Mouse (Mus musculus): ENCODE measurements at regions not wholly inside any gene's neighbourhood (a gene's known extent, or its start where the extent isn't known, plus 50 kb on each side); places are given as distances from the start of the nearest gene placed in this dataset.

GRCm38 (mm10) chr9:41565784-41566183 lies 404.3 kb upstream of the Ubash3b start:
- no peak for DNase-seq (ENCODE audit: low spot score)

DNA sequence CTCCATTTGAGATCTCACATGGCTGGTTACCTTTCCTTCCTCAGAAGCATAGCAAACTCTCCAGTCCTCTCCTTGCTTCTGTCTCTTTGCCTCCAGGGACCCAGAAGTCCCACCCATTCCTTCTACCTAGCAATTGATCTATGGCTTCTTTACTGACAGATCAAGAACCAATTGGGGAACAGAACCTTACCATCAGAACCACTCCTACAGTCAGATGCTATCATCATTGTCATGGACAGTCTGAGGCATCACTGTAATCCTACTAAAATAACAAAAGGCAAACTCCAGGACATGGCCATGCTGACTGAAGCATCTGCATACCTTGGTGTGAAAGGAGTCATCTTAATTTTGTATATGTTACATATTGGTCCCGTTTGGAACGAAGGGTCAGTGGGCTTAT lies 401.9 kb upstream of the Ubash3b start:
- no peak for DNase-seq (ENCODE audit: low spot score)

DNA sequence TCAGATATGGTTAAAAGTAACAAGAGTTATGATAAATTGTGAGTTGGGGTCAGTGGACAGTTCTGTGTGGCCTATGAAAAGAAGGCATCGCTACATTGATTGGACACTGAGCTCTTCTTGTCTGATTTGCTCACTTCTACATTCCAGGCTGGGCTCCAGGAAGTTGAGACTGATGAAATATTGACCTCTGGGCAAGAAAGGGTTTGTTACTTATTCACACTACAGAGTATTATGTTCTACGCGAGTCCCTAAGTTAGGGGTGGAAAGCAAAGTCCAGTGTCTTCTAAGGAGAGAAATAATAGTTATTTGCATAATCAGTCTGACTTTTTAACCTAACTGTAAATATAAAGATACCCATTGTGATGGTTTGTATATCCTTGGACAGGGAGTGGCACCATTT lies 397.0 kb upstream of the Ubash3b start:
- no peak for DNase-seq (ENCODE audit: low spot score)

DNA sequence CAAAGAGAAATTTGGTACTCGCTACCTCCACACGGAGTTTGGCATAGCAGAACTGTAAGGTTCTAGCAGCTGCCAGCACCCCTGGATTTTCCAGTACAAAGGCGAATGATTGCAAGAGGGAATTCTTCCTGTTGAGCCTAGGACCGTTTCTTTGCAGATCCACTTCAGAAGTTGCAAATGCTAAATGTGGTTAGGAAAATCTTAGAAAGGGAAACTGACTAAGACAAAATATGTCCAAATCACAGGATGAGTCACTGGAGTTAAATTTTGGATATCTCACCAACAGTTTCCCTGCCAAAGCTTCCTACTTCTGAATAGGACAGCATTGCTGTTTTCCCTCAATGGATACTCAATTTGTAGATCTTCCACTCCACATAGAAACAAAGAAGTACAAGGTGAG lies 395.4 kb upstream of the Ubash3b start:
- no peak for DNase-seq (ENCODE audit: low spot score)

DNA sequence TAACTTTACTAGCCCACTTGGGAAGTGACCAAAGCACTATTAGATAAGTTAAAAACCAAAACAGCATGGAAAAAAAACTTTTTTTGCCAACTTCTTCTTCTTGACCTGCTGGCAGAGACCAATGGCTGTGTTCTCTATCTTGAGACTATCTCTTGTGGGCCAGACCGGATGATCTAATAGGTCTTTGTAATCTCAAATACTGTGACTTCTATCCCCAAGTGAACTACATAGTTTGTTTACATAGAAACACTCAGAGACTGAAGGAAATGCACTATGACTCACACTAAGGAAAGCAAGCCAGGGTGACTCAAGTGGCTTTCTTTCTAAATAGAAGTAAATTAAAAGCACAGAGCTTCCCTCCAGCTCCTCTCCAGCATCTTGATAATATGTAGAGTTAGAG lies 384.3 kb upstream of the Ubash3b start:
- no peak for DNase-seq (ENCODE audit: low spot score)

DNA sequence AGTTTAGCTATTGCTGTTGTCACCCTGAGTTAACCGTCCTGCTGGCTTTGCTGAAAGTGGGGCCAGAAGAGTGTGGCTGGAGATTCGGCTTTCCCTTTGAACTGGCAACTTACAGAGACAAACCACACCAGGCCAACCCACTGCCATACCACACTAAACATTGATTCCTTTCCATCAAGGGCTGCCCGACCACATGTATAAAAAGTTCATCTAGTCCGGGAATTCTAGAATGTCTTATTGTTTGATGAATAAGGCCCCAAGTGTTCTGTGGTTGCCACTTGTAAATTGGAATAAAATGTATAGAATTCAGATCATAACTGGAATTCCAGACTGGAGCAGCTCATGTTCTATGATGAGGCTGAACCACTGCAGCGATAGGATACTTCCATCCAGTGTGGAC lies 381.0 kb upstream of the Ubash3b start:
- no peak for DNase-seq (ENCODE audit: low spot score)

GRCm38 (mm10) chr9:41541327-41541726 lies 379.8 kb upstream of the Ubash3b start:
- DNase-seq (ENCODE audit: low spot score) = no peak

DNA sequence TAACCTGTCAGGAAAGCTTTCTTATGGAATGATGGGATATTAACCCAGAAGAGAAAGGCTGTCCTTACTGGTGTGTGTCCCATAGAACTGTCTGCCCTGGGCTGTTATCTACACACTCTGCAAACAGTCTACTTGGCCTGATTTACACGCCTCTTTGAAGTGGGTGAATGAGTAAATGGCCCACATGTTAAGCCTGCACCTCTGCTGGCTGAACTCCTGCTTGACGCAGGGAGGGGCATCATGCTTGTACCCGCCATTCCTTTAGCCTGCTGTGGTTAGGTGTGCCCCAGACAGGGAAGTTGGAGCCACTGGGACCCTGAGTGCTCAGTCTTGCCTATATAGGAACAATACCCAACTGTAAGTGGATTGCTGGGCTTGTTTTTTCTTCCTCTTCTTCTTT lies 371.3 kb upstream of the Ubash3b start:
- no peak for DNase-seq (ENCODE audit: low spot score)

GRCm38 (mm10) chr9:41532290-41532689 lies 370.8 kb upstream of the Ubash3b start:
- DNase-seq (ENCODE audit: low spot score) = no peak

DNA sequence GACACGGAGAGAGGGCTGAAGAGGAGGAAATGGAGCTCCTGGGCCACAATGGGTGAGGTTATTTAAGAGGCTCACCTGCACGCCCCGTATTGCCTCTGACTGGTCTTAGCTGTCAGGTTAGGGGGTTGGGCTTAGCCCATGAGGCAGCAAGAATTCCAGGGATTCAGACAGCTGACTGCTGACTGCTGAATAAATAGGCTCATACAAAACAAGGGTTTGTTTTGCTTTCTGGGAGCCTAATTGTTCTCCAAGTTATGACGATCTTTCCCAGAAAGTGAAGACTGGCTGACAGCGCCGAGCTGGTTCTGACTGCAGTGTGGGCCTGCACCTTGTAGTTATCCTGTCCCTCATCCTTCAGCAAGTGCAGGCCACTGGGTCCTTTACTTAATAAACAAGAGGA lies 370.1 kb upstream of the Ubash3b start:
- DNase-seq (ENCODE audit: low spot score) = no peak

GRCm38 (mm10) chr9:41526126-41526525 lies 364.6 kb upstream of the Ubash3b start:
- DNase-seq (ENCODE audit: low spot score) = no peak

GRCm38 (mm10) chr9:41525534-41525933 lies 364.0 kb upstream of the Ubash3b start:
- no peak for DNase-seq (ENCODE audit: low spot score)

- no peak for DNase-seq (ENCODE audit: low spot score)
Observed at GRCm38 (mm10) chr9:41524591-41524990, 363.1 kb upstream of the Ubash3b start.

- no peak for DNase-seq (ENCODE audit: low spot score)
Observed at GRCm38 (mm10) chr9:41523969-41524368, 362.5 kb upstream of the Ubash3b start.

DNA sequence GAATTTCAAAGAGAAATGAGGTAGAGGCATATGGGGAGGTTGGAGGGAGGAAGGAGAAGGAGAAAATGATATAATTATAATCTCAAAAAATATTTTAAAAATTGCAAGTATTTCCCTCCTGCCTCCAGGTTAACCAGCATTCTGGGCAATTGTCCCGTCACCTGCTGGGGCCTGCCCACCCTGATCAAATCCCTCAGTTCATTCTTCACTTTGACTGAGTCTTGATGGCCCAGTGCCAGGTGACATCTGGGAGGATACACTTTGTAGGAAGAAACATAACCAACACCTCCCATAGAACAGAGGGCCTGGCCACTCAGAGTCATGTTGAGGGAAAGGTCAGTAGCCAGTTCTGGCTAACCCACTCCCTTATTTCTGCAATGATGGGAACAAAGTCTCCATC lies 360.8 kb upstream of the Ubash3b start:
- DNase-seq (ENCODE audit: low spot score) = no peak

DNA sequence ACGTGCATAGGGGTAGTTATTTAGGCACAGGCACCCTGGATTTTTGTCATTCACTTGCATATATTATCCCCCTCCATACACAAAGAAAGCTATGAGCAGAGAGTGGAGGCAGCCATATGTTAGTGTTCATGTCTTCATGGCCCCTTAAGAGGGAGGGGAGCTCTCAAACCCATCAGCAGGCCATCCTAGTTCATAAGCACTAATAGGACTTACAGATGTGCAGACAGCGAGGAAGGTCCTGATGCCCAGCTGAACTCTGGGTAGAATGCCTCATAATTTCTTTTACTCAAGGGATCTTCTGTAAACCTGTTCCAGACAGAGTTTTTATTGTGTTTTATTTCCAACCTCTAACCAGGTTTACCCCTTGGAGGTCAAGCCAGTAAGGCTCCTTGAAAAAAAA lies 356.3 kb upstream of the Ubash3b start:
- DNase-seq (ENCODE audit: low spot score) = no peak

GRCm38 (mm10) chr9:41517053-41517696 lies 355.7 kb upstream of the Ubash3b start:
- DNase-seq (ENCODE audit: low spot score) = no peak

- DNase-seq (ENCODE audit: low spot score) = no peak
Observed at GRCm38 (mm10) chr9:41515192-41515591, 353.7 kb upstream of the Ubash3b start.

DNA sequence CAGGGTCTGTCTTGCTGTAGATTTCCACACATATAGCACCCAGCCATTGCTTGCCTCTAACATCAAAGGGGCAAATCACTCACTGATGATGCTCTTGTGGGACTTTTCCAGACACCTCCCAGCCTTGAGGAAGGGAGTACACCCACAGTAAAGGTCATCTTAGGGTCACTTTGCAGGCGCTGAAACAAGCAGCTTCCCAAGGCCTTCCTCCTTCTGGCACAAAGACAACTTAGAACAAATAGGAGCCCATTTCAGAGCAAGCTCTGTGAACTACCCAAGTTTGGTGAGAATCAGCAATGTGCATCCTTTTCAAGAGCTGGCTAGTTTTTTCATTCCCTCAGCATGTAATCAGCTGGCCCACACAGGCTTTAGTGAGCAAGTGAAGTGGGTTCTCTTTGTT lies 352.2 kb upstream of the Ubash3b start:
- no peak for DNase-seq (ENCODE audit: low spot score)

DNA sequence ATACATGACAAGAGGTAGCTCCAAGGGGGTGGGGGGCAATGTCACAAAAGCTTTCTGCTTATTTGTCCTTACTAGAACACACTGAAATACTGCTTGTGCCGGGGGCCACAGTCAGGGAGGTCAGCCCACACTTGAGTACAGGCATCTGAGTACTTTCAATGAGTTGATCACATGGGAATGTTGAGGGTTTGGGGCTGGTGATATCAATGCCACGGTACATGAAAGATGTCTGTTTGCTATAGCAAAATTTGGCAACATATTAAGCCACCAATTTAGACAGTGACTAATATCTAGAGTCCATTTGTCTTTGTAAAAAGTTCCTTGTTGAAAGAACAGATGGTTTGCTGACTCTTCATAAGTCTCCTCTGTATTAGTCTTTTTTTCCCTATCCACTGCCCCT lies 348.1 kb upstream of the Ubash3b start:
- DNase-seq (ENCODE audit: low spot score) = no peak

GRCm38 (mm10) chr9:41508746-41509145 lies 347.2 kb upstream of the Ubash3b start:
- DNase-seq (ENCODE audit: low spot score) = no peak

- no peak for DNase-seq (ENCODE audit: low spot score)
Observed at GRCm38 (mm10) chr9:41498326-41498725, 336.8 kb upstream of the Ubash3b start.

GRCm38 (mm10) chr9:41490112-41490511 lies 328.6 kb upstream of the Ubash3b start:
- DNase-seq (ENCODE audit: low spot score) = no peak

DNA sequence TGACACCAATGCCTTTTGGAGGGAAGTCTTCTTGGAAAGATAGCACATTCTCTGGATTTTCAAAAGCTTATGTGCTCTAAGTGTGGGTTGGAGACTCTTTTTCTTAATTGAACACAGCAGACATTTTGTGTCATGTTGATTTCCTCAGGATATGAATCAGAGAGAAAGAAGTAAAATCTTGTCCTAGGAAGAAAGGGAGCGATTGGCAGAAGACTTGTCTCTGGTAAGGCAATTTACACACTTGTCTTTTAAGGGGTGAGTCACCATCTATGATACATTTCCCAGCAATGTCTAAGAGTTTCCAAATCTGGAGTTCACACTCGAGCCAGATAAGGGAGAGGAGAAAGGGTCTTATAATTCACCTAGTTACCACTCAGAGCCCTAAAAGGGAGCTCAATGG lies 326.5 kb upstream of the Ubash3b start:
- no peak for DNase-seq (ENCODE audit: low spot score)

- DNase-seq (ENCODE audit: low spot score) = no peak
Observed at GRCm38 (mm10) chr9:41483218-41483617, 321.7 kb upstream of the Ubash3b start.
